Mouse (Mus musculus) gastrocnemius, postnatal 25 days (tissue): ENCODE measurements around the gene Armcx2. TPM values are rescaled to one million over a fixed set of nuclear protein-coding genes. Genes with fewer than 3 reads are reported as not detected.
"Not testable (repeated sequence)": the region's sequence is repeated elsewhere in the genome, so short reads cannot be mapped to it uniquely, and the experiment has no call there.

Source experiments
- DNase-seq: peaks from one replicate; pipeline ENCODE4 v3.0.0; 2022
- long read RNA-seq, 2 experiments: library from polyadenylated mRNA; stranded (forward); transcript quantifications; one replicate each; pipeline ENCODE4 v2.0.0; 2021
- microRNA-seq, 2 experiments: library from miRNA; unstranded; fragments of <30 nt; microRNA quantifications; one replicate each; pipeline ENCODE4 v1.2.0; 2021; ENCODE audit warnings: borderline replicate concordance in 2 of 2
- total RNA-seq, 2 experiments: library from RNA; stranded (reverse); gene quantifications; 1 replicate in 1 of 2; 2 replicates in 1 of 2; pipeline ENCODE4 v1.2.3; 2021

Armcx2 gene
- total RNA-seq: 1 to 10 TPM; 4.8 to 5.0 TPM
- long read RNA-seq, experiment 1, partial matches to known transcripts: 1 of 3 reads
- long read RNA-seq, experiment 1, other reads (novel, unspliced or antisense): 1 of 3 reads
- long read RNA-seq, experiment 2, partial matches to known transcripts: 0 of 1 reads
- long read RNA-seq, experiment 2, other reads (novel, unspliced or antisense): 1 of 1 reads

GRCm38 (mm10) chrX:134808755-134809224 lies at the start of gene Armcx2:
Gene Armcx2, minus strand, starts transcription at chrX:134809221.
- DNase-seq: peak; percentile 22

- no peak for DNase-seq
These were observed 40.6 kb upstream of the Armcx2 start for GRCm38 (mm10) chrX:134849662-134850061.

GRCm38 (mm10) chrX:134844424-134844823 lies 35.4 kb upstream of the Armcx2 start:
- no peak for DNase-seq

GRCm38 (mm10) chrX:134830508-134830907 lies 21.5 kb upstream of the Armcx2 start:
- no peak for DNase-seq

GRCm38 (mm10) chrX:134807833-134808754 lies 927 bp downstream of the Armcx2 start:
- DNase-seq: peak; percentile 11

GRCm38 (mm10) chrX:134787728-134788127 lies 21.3 kb downstream of the Armcx2 start:
- no peak for DNase-seq

- DNase-seq: not testable (repeated sequence)
These were observed 45.4 kb downstream of the Armcx2 start for GRCm38 (mm10) chrX:134763428-134764198.

- no peak for DNase-seq
These were observed 51.6 kb downstream of the Armcx2 start for GRCm38 (mm10) chrX:134757293-134757995.

GRCm38 (mm10) chrX:134756434-134757292 lies 52.4 kb downstream of the Armcx2 start, which contains the start of gene Armcx3:
Gene Armcx3, plus strand, starts transcription at chrX:134756595.
- peak; percentile 72 for DNase-seq

Small RNA genes within 50 kb of the gene (microRNA-seq; reads per million reads assigned to microRNA genes)
- gene Mir7093: 0 reads per million in 2 experiments

Other genes with a start within 250 kb of the Armcx2 start
- gene Btk, start 225.7 kb downstream of the Armcx2 start, total RNA-seq: under 1 TPM; 0.59 to 0.67 TPM
- 100 to 1,000 TPM in 1 of 2 experiments, 10 to 100 TPM in 1; 87.8 to 120 TPM for gene Rpl36a, start 223.6 kb downstream of the Armcx2 start, total RNA-seq
- gene Gla, start 208.1 kb downstream of the Armcx2 start, total RNA-seq: 1 to 10 TPM; 1.4 to 2.1 TPM
- gene Hnrnph2, start 208.0 kb downstream of the Armcx2 start, total RNA-seq: 10 to 100 TPM; 47.6 to 49.5 TPM
- gene Armcx4, start 122.7 kb downstream of the Armcx2 start, total RNA-seq: 10 to 100 TPM; 14.4 to 17.8 TPM
- gene Armcx1, start 91.3 kb downstream of the Armcx2 start, total RNA-seq: 1 to 10 TPM; 2.8 to 3.6 TPM
- 1 to 10 TPM; 1.6 to 2.2 TPM for gene Armcx6, start 57.8 kb downstream of the Armcx2 start, total RNA-seq
- 10 to 100 TPM; 24.6 to 31.7 TPM for gene Armcx3, start 52.6 kb downstream of the Armcx2 start, total RNA-seq
- not detected for gene Nxf2, start 155.5 kb upstream of the Armcx2 start, total RNA-seq
- gene Zmat1, start 200.0 kb upstream of the Armcx2 start, total RNA-seq: 1 to 10 TPM in 1 of 2 experiments, under 1 TPM in 1; 0.95 to 1.8 TPM